Mouse (Mus musculus) layer of hippocampus, adult 18-20 months (tissue): ENCODE measurements around the gene Erich4. TPM values are rescaled to one million over a fixed set of nuclear protein-coding genes. Genes with fewer than 3 reads are reported as not detected.

Experiments used
- DNase-seq, 2 experiments: peaks; one replicate each; pipeline ENCODE4 v3.0.0; 2022; ENCODE audit warnings: low spot score in 2 of 2
- total RNA-seq, 2 experiments: library from RNA; stranded (reverse); gene quantifications; 2 replicates each; pipeline ENCODE4 v1.2.3; 2021

Gene Erich4
- total RNA-seq, 2 experiments from 2014 or later, result 0.38 TPM; not detected in 1

GRCm38 (mm10) chr7:25624851-25625250 is 9.2 kb upstream of the Erich4 start:
- no peak for DNase-seq

GRCm38 (mm10) chr7:25623857-25624370 is 8.2 kb upstream of the Erich4 start:
- DNase-seq, result no peak

- DNase-seq, result no peak
Measured at GRCm38 (mm10) chr7:25620751-25621150, 5.1 kb upstream of the Erich4 start.

GRCm38 (mm10) chr7:25620101-25620500 is 4.4 kb upstream of the Erich4 start:
- DNase-seq, result no peak

GRCm38 (mm10) chr7:25619722-25619991 is 4.0 kb upstream of the Erich4 start:
- DNase-seq, result no peak

- DNase-seq, result peak; percentile 93 to 97
Measured at GRCm38 (mm10) chr7:25618865-25619721, 3.4 kb upstream of the Erich4 start, which contains the start of gene Dmac2. Gene Dmac2, plus strand, starts transcription at chr7:25619414.

GRCm38 (mm10) chr7:25617376-25618160 is 1.9 kb upstream of the Erich4 start:
- DNase-seq, result no peak

- no peak for DNase-seq
Measured at GRCm38 (mm10) chr7:25614831-25615705, 624 bp downstream of the Erich4 start.

- DNase-seq, result no peak
Measured at GRCm38 (mm10) chr7:25614086-25614485, 1.6 kb downstream of the Erich4 start.

- DNase-seq, result no peak
Measured at GRCm38 (mm10) chr7:25611501-25611900, 4.2 kb downstream of the Erich4 start.

- no peak for DNase-seq
Measured at GRCm38 (mm10) chr7:25610056-25610455, 5.6 kb downstream of the Erich4 start.

- DNase-seq, result no peak
Measured at GRCm38 (mm10) chr7:25607196-25607595, 8.5 kb downstream of the Erich4 start.

- DNase-seq, result no peak
Measured at GRCm38 (mm10) chr7:25606625-25607063, 9.0 kb downstream of the Erich4 start.

GRCm38 (mm10) chr7:25601346-25601745 is 14.3 kb downstream of the Erich4 start:
- no peak for DNase-seq

- DNase-seq, result no peak
Measured at GRCm38 (mm10) chr7:25600666-25601065, 15.0 kb downstream of the Erich4 start.

- DNase-seq, result peak; percentile 44 to 87
Measured at GRCm38 (mm10) chr7:25599663-25600062, 16.0 kb downstream of the Erich4 start.

- no peak for DNase-seq
Measured at GRCm38 (mm10) chr7:25593859-25594258, 21.8 kb downstream of the Erich4 start.

GRCm38 (mm10) chr7:25591226-25591625 is 24.5 kb downstream of the Erich4 start:
- no peak for DNase-seq

- DNase-seq, result no peak
Measured at GRCm38 (mm10) chr7:25585351-25586204, 30.1 kb downstream of the Erich4 start.

- DNase-seq, result no peak
Measured at GRCm38 (mm10) chr7:25584651-25585050, 31.0 kb downstream of the Erich4 start.
